Mouse (Mus musculus) midbrain, embryonic 11.5 days (tissue): ENCODE measurements around the gene Snd1. TPM values are rescaled to one million over a fixed set of nuclear protein-coding genes. Genes with fewer than 3 reads are reported as not detected.

Experiments
- ATAC-seq: fragments of 200-750 bp; cut with Nextera tagmentation; 2 replicates; pipeline ENCODE4 v1.8.0; 2017; ENCODE audit warnings: moderate TSS enrichment, moderate library complexity; ENCODE audit not compliant: low FRiP score
- DNase-seq: peaks from one replicate; pipeline ENCODE4 v3.0.0; 2015; ENCODE audit warnings: low spot score; ENCODE audit errors: missing footprints
- H3K27ac ChIP-seq: fragments of 300-500 bp; sonication (generic); 2 replicates; pipeline ENCODE4 v1.5.1; 2014; ENCODE audit warnings: low read depth, low read length
- H3K27me3 ChIP-seq: fragments of 300-500 bp; sonication (generic); 2 replicates; pipeline ENCODE4 v1.6.1; 2014; ENCODE audit warnings: mild to moderate bottlenecking, low read length, moderate library complexity, mixed read lengths; ENCODE audit not compliant: control insufficient read depth, insufficient read depth
- H3K36me3 ChIP-seq: fragments of 300-500 bp; sonication (generic); 2 replicates; pipeline ENCODE4 v1.6.1; 2014; ENCODE audit warnings: mild to moderate bottlenecking, low read length, moderate library complexity, mixed read lengths; ENCODE audit not compliant: control insufficient read depth, insufficient read depth
- H3K4me1 ChIP-seq: fragments of 300-500 bp; sonication (generic); 2 replicates; pipeline ENCODE4 v1.6.1; 2014; ENCODE audit warnings: low read length; ENCODE audit not compliant: control insufficient read depth, insufficient read depth
- H3K4me2 ChIP-seq: fragments of 300-500 bp; sonication (generic); 2 replicates; pipeline ENCODE4 v1.6.1; 2014; ENCODE audit warnings: mild to moderate bottlenecking, moderate library complexity
- H3K4me3 ChIP-seq: fragments of 300-500 bp; sonication (generic); 2 replicates; pipeline ENCODE4 v1.5.1; 2014; ENCODE audit warnings: low read depth, low read length
- H3K9ac ChIP-seq: fragments of 300-500 bp; sonication (generic); 2 replicates; pipeline ENCODE4 v1.6.1; 2014; ENCODE audit warnings: low read length
- H3K9me3 ChIP-seq: fragments of 300-500 bp; sonication (generic); 2 replicates; pipeline ENCODE4 v1.6.1; 2016; ENCODE audit warnings: low read length; ENCODE audit not compliant: control insufficient read depth
- WGBS: fragments of 180-500 bp; shearing (Covaris S2); extraction: QIAGEN DNeasy Blood & Tissue Kit; methylation state at CpG from one replicate; pipeline ENCODE4 v1.1.7; 2014; 5-methylcytosine and 5-hydroxymethylcytosine counted together
- polyA plus RNA-seq: library from polyadenylated mRNA; unstranded; fragments of >200 nt; fragmentation: Nextera tagmentation; extraction: Ambion mirVana; gene quantifications from 2 replicates; pipeline ENCODE4 v1.2.1, GENCODE M21; 2014

Gene Snd1
- polyA plus RNA-seq, 1 experiment from 2014 or later, result 88.9 TPM

DNA sequence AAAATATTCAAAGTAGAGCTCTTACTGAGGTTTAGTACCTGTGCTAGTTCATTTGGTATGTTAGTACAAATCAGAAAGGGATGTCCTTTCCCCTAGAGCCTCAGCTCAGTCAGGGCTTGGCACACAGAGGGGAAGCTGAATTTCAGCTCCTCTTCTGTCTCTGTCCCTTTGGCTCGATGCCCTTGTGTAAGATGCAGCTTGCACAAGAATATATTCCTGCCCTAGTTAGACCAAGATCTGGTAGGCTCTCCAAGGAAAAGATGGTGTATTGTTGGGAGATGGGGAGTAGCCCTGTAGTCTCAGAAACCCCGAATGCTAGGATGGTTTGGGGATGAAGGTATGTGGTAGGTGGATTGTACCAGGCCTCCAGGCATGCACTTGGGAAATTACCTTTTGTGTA, 74.4 kb downstream of the Snd1 start:
- H3K27me3 ChIP-seq, result no peaks in the 10 kb centered on the region
- no peak overlapping the region for H3K27ac ChIP-seq
- H3K9me3 ChIP-seq, result no peaks in the 10 kb centered on the region
- no peak for DNase-seq
- H3K4me1 ChIP-seq, result peaks cover 5% of the 10 kb centered on the region; the same call in 1 of the 2 replicates
- no peak for ATAC-seq
- 86% methylated on average over 2 of the region's 2 CpGs for whole genome bisulfite sequencing
- no peak overlapping the region for H3K4me2 ChIP-seq
- H3K4me3 ChIP-seq, result no peak overlapping the region
- no peak overlapping the region for H3K9ac ChIP-seq
- H3K36me3 ChIP-seq, result no peaks in the 10 kb centered on the region

GRCm38 (mm10) chr6:28550255-28551004, 75.5 kb downstream of the Snd1 start:
- Histone ChIP-seq H3K9ac (no peak overlapping the region), H3K36me3 (no peaks in the 10 kb centered on the region), H3K9me3 (no peaks in the 10 kb centered on the region), H3K4me3 (no peak overlapping the region), H3K27ac (no peak overlapping the region), H3K4me2 (no peak overlapping the region), H3K27me3 (no peaks in the 10 kb centered on the region), H3K4me1 (peaks cover 5% of the 10 kb centered on the region; the same call in 1 of the 2 replicates)
- DNase-seq (peak; percentile 78), ATAC-seq (no peak)
- WGBS, result 58% methylated on average over 7 of the region's 7 CpGs

DNA sequence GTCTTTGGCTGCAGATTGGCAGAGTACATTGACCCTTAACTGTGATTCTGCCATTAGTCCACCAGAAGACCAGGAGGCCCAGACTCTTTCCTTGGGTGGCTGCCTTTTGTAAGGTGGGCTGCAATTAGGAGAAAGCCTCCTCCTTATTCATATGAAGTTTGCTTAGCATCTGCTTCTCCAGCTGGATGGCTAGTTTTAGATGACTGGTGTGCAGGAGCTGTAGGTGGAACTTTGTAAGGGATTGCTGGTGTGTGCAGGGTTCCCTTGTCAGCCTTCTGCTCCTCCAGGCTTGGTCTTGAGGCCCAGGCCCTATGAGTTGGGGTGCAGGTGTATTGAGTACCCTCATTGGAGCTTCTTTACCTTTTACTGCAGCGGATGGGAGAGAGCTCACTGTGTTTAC, 79.5 kb downstream of the Snd1 start:
- peaks cover 9% of the 10 kb centered on the region for H3K4me1 ChIP-seq
- H3K9me3 ChIP-seq, result no peaks in the 10 kb centered on the region
- H3K27me3 ChIP-seq, result no peaks in the 10 kb centered on the region
- no peak overlapping the region for H3K4me2 ChIP-seq
- no peak for DNase-seq
- no peaks in the 10 kb centered on the region for H3K36me3 ChIP-seq
- no peak overlapping the region for H3K9ac ChIP-seq
- no peak overlapping the region for H3K27ac ChIP-seq
- ATAC-seq, result no peak
- 95% methylated on average over 1 of the region's 1 CpGs for WGBS
- no peak overlapping the region for H3K4me3 ChIP-seq

DNA sequence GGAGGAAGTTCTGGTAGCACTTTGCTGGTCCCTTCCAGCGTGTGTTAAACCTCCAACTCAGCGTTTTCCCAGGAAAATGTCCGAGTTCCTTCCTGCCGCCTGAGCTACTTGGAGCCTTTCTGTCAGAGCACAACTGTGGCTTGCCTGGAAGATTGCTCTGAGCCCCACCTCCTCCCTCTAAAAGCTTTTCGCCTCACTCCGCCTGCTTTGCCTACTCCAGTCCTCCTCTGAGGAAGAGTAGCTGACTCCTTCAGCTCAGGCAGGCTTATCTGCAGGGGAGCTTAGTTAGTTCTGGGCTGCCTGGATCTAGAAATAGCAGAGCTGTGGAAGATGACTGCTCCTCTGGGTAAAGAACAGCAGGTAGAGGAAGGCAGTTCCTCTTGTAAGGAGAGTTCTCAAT, 80.1 kb downstream of the Snd1 start:
- Histone ChIP-seq H3K9ac (no peak overlapping the region), H3K27me3 (no peaks in the 10 kb centered on the region), H3K4me2 (no peak overlapping the region), H3K9me3 (no peaks in the 10 kb centered on the region), H3K4me1 (peaks cover 9% of the 10 kb centered on the region), H3K36me3 (no peaks in the 10 kb centered on the region), H3K27ac (no peak overlapping the region), H3K4me3 (no peak overlapping the region)
- DNase-seq (no peak), ATAC-seq (no peak)
- 64% methylated on average over 6 of the region's 6 CpGs for WGBS

DNA sequence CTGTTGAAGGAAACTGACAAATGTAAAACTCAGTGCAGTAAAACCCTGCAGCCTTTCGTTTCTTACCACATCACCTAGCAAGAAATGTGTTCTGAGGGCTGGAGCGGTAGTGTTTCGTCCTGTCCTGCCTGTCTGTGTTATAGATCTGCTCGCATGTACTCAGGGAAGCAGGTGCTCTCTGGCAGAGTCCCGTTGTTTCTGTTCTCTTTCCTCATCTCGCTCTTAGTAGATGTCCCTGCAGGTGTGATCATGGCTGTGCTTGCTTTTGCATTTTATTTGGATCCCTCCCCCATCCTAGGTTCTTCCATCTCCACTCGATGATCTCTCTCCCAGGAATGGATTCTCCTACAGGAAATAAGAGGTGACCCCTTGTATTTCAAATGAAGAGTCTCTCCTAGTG, 80.5 kb downstream of the Snd1 start:
- peaks cover 7% of the 10 kb centered on the region for H3K4me1 ChIP-seq
- no peak overlapping the region for H3K4me3 ChIP-seq
- H3K36me3 ChIP-seq, result no peaks in the 10 kb centered on the region
- no peak overlapping the region for H3K9ac ChIP-seq
- ATAC-seq (no peak), DNase-seq (no peak)
- WGBS, result 93% methylated on average over 7 of the region's 7 CpGs
- H3K9me3 ChIP-seq, result no peaks in the 10 kb centered on the region
- no peak overlapping the region for H3K4me2 ChIP-seq
- no peaks in the 10 kb centered on the region for H3K27me3 ChIP-seq
- no peak overlapping the region for H3K27ac ChIP-seq

DNA sequence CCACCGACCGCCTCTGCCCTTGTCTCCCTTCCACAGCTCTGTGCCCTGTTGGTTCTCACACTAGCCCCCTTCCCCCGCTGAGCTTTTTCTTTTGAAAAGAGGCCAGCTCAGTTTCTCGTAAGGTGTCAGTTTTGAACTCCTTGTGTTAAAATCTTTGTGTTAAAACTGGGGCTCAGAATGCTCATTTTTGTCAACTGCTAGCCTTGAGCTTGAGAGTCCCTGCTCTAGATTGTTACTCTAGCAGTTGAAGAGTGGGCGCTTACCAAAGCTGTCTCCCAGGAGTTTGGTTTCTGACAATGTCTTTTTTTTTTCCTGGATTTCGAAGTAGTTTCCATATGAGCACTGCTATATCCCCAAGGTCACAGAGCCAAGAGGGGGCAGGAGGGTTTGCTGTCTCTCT, 82.8 kb downstream of the Snd1 start:
- Histone ChIP-seq H3K4me3 (no peak overlapping the region), H3K4me1 (peaks cover 4% of the 10 kb centered on the region), H3K9me3 (no peaks in the 10 kb centered on the region), H3K27ac (no peak overlapping the region), H3K27me3 (no peaks in the 10 kb centered on the region), H3K4me2 (no peak overlapping the region), H3K36me3 (no peaks in the 10 kb centered on the region), H3K9ac (no peak overlapping the region)
- 76% methylated on average over 6 of the region's 6 CpGs for WGBS
- DNase-seq, result no peak
- ATAC-seq, result no peak

GRCm38 (mm10) chr6:28559419-28559818, 84.5 kb downstream of the Snd1 start:
- H3K4me2 ChIP-seq, result no peak overlapping the region

GRCm38 (mm10) chr6:28561291-28561995, 86.5 kb downstream of the Snd1 start:
- H3K9me3 ChIP-seq, result no peaks in the 10 kb centered on the region
- no peak overlapping the region for H3K4me3 ChIP-seq
- H3K36me3 ChIP-seq, result no peaks in the 10 kb centered on the region
- no peak for DNase-seq
- no peaks in the 10 kb centered on the region for H3K27me3 ChIP-seq
- peaks cover 4% of the 10 kb centered on the region for H3K4me1 ChIP-seq
- H3K9ac ChIP-seq, result no peak overlapping the region
- no peak overlapping the region for H3K4me2 ChIP-seq
- WGBS, result 91% methylated on average over 5 of the region's 5 CpGs
- ATAC-seq, result no peak
- no peak overlapping the region for H3K27ac ChIP-seq

More at GRCm38 (mm10) chr6:28559419-28559818, 84.5 kb downstream of the Snd1 start:
- Histone ChIP-seq H3K4me1 (peaks cover 4% of the 10 kb centered on the region), H3K27ac (no peak overlapping the region), H3K9ac (no peak overlapping the region), H3K27me3 (no peaks in the 10 kb centered on the region), H3K4me3 (no peak overlapping the region), H3K9me3 (no peaks in the 10 kb centered on the region), H3K36me3 (no peaks in the 10 kb centered on the region)
- DNase-seq (no peak), ATAC-seq (no peak)
- WGBS, result 78% methylated on average over 2 of the region's 2 CpGs

DNA sequence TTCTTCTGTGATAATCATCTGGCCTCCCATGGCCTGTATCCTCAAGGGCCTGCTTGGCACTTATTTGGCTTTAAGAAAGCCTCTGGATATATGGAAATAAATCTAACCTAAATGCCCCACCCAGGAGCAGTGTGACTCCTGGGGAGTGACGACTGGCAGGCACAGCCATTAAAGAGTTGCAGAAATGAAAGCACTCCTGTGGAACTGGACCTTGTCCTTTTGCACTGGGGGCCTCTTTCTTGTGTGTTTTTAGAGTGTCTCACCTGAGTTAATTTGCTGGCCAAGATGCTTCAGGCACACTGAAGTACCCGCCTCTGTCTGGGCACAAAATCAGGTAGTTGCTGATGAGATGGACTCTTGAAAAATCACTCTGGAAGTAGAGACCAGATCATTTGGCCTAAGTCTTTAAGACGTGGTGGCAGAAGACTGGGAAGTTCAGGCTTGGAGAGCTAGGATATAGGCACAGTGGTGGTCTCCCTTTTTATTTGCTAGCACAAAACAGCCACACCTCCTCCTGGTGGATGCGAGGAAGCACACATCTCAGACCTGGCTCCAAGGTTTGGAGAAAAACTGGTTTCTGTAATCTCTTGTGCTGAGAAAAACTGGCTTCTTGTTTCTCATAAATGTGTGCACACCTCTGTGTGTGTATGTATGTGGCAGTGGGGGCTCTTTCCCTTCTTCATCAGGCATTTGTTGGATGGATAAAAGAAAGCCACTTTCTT, 87.5 kb downstream of the Snd1 start:
- WGBS, result 83% methylated on average over 4 of the region's 4 CpGs
- Histone ChIP-seq H3K9me3 (no peaks in the 10 kb centered on the region), H3K4me2 (no peak overlapping the region), H3K27me3 (no peaks in the 10 kb centered on the region), H3K36me3 (no peaks in the 10 kb centered on the region), H3K4me1 (peaks cover 2% of the 10 kb centered on the region), H3K4me3 (no peak overlapping the region), H3K27ac (no peak overlapping the region), H3K9ac (no peak overlapping the region)
- no peak for DNase-seq
- no peak for ATAC-seq
